Mouse (Mus musculus) neural tube, embryonic 13.5 days (tissue): ENCODE measurements around the gene Gm3336. TPM values are rescaled to one million over a fixed set of nuclear protein-coding genes. Genes with fewer than 3 reads are reported as not detected.
A peak's percentile ranks its signal among the peaks of the same experiment; 100 is the strongest.

ENCODE experiments used
- ATAC-seq: fragments of 200-750 bp; cut with Nextera tagmentation; 2 replicates; pipeline ENCODE4 v1.8.0; 2017; ENCODE audit warnings: low read depth, mild to moderate bottlenecking, moderate TSS enrichment, moderate library complexity
- H3K27ac ChIP-seq: fragments of 300-500 bp; sonication (generic); replicated peaks from 2 replicates; pipeline ENCODE4 v1.5.1; 2015; ENCODE audit warnings: moderate library complexity, mild to moderate bottlenecking, inconsistent platforms
- H3K27me3 ChIP-seq: fragments of 300-500 bp; sonication (generic); 2 replicates; pipeline ENCODE4 v1.6.1; 2015; ENCODE audit warnings: mild to moderate bottlenecking, inconsistent platforms
- H3K36me3 ChIP-seq: fragments of 300-500 bp; sonication (generic); 2 replicates; pipeline ENCODE4 v1.6.1; 2015; ENCODE audit warnings: mild to moderate bottlenecking, inconsistent platforms
- H3K4me1 ChIP-seq: fragments of 300-500 bp; sonication (generic); replicated peaks from 2 replicates; pipeline ENCODE4 v1.6.1; 2015; ENCODE audit warnings: inconsistent platforms
- H3K4me2 ChIP-seq: fragments of 300-500 bp; sonication (generic); 2 replicates; pipeline ENCODE4 v1.6.1; 2015; ENCODE audit warnings: inconsistent platforms, mild to moderate bottlenecking, moderate library complexity
- H3K4me3 ChIP-seq: fragments of 300-500 bp; sonication (generic); 2 replicates; pipeline ENCODE4 v1.5.1; 2015; ENCODE audit warnings: mild to moderate bottlenecking, inconsistent platforms
- H3K9ac ChIP-seq: fragments of 300-500 bp; sonication (generic); 2 replicates; pipeline ENCODE4 v1.6.1; 2015; ENCODE audit warnings: moderate library complexity, mild to moderate bottlenecking, inconsistent platforms
- H3K9me3 ChIP-seq: fragments of 300-500 bp; sonication (generic); 2 replicates; pipeline ENCODE4 v1.6.1; 2016; ENCODE audit warnings: inconsistent platforms
- WGBS: fragments of 180-500 bp; shearing (Covaris S2); methylation state at CpG from one replicate; pipeline ENCODE4 v1.1.7; 2015; 5-methylcytosine and 5-hydroxymethylcytosine counted together
- polyA plus RNA-seq: library from polyadenylated mRNA; unstranded; fragments of >200 nt; fragmentation: Nextera tagmentation; extraction: Ambion mirVana; gene quantifications from 2 replicates; pipeline ENCODE4 v1.2.1, GENCODE M21; 2015

The Gm3336 gene
- polyA plus RNA-seq, 1 experiment from 2014 or later = not detected

- no peak for ATAC-seq
- Histone ChIP-seq H3K9ac (no peak overlapping the region), H3K27me3 (peaks cover 16% of the 10 kb centered on the region; the same call in 1 of the 2 replicates), H3K4me3 (no peak overlapping the region), H3K4me2 (no peak overlapping the region), H3K9me3 (no peaks in the 10 kb centered on the region), H3K36me3 (peaks cover 77% of the 10 kb centered on the region), H3K4me1 (peaks cover 49% of the 10 kb centered on the region), H3K27ac (no peak overlapping the region)
- WGBS = 90% methylated on average over 7 of the region's 7 CpGs
Measured at GRCm38 (mm10) chr8:70771217-70771616, 52.9 kb downstream of the Gm3336 start.

DNA sequence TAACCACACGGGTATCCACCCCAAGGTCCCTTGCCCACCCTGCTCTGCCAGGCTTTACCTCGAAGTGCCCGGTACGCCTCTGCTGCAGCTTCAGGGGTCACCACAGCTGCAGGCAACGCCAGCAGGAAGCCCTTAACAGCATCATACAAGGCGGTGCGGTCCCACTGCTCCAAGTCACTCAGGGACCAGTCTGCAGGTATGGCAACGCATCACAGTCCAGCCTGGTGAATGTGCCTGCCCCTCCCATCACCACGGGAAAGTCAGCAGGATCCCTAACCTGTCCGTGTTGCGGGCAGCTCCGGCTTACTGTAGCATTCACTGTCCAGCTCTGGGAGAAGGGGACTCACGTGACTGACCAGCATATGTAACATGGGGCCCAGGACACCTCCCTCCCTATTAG, 53.7 kb downstream of the Gm3336 start:
- H3K4me1 ChIP-seq = peaks cover 41% of the 10 kb centered on the region
- H3K27ac ChIP-seq = no peak overlapping the region
- no peak overlapping the region for H3K4me2 ChIP-seq
- H3K36me3 ChIP-seq = peaks cover 75% of the 10 kb centered on the region
- 0 out of 2 replicates have a peak overlapping the region, but pooled peaks have one; percentile 31 for H3K9ac ChIP-seq
- no peak overlapping the region for H3K4me3 ChIP-seq
- H3K9me3 ChIP-seq = no peaks in the 10 kb centered on the region
- WGBS = 95% methylated on average over 13 of the region's 13 CpGs
- H3K27me3 ChIP-seq = peaks cover 7% of the 10 kb centered on the region; the same call in 1 of the 2 replicates
- ATAC-seq = no peak

Other genes with a start within 250 kb of the Gm3336 start
- 25.6 and 27.6 TPM in 2 replicates for gene Klhl26, start 241.6 kb upstream of the Gm3336 start, polyA plus RNA-seq
- gene Tmem59l, start 231.2 kb upstream of the Gm3336 start, polyA plus RNA-seq = 78.4 and 89.7 TPM in 2 replicates
- gene Crlf1, start 225.4 kb upstream of the Gm3336 start, polyA plus RNA-seq = 3.6 and 4.6 TPM in 2 replicates
- 143 and 153 TPM in 2 replicates for gene Rex1bd, start 211.8 kb upstream of the Gm3336 start, polyA plus RNA-seq
- gene Uba52, start 207.7 kb upstream of the Gm3336 start, polyA plus RNA-seq = 787 and 800 TPM in 2 replicates
- gene Fkbp8, start 190.8 kb upstream of the Gm3336 start, polyA plus RNA-seq = 347 and 358 TPM in 2 replicates
- gene Kxd1, start 190.6 kb upstream of the Gm3336 start, polyA plus RNA-seq = 46.7 and 46.9 TPM in 2 replicates
- gene Ell, start 179.1 kb upstream of the Gm3336 start, polyA plus RNA-seq = 15.6 and 16.5 TPM in 2 replicates
- gene Isyna1, start 124.2 kb upstream of the Gm3336 start, polyA plus RNA-seq = 113 and 115 TPM in 2 replicates
- gene Ssbp4, start 109.7 kb upstream of the Gm3336 start, polyA plus RNA-seq = 117 and 141 TPM in 2 replicates
- 1.5 and 1.8 TPM in 2 replicates for gene Lrrc25, start 102.4 kb upstream of the Gm3336 start, polyA plus RNA-seq
- not detected in 2 replicates for gene Gdf15, start 86.1 kb upstream of the Gm3336 start, polyA plus RNA-seq
- gene Pgpep1, start 58.2 kb upstream of the Gm3336 start, polyA plus RNA-seq = 102 and 108 TPM in 2 replicates
- 214 and 215 TPM in 2 replicates for gene Lsm4, start 45.3 kb upstream of the Gm3336 start, polyA plus RNA-seq
- 108 and 112 TPM in 2 replicates for gene Jund, start 19.6 kb upstream of the Gm3336 start, polyA plus RNA-seq
- 0.08 and 0.17 TPM in 2 replicates for gene Iqcn, start 15.1 kb upstream of the Gm3336 start, polyA plus RNA-seq
- 0.18 and 0.26 TPM in 2 replicates for gene Pde4c, start 5.2 kb downstream of the Gm3336 start, polyA plus RNA-seq
- 402 and 417 TPM in 2 replicates for gene Rab3a, start 36.1 kb downstream of the Gm3336 start, polyA plus RNA-seq
- gene Mpv17l2, start 42.4 kb downstream of the Gm3336 start, polyA plus RNA-seq = 46.1 and 54.5 TPM in 2 replicates
- 88.9 and 93.7 TPM in 2 replicates for gene Pik3r2, start 58.2 kb downstream of the Gm3336 start, polyA plus RNA-seq
- 15.8 and 17.6 TPM in 2 replicates for gene Mast3, start 86.5 kb downstream of the Gm3336 start, polyA plus RNA-seq
- not detected in 2 replicates for gene Il12rb1, start 89.9 kb downstream of the Gm3336 start, polyA plus RNA-seq
- gene Arrdc2, start 121.2 kb downstream of the Gm3336 start, polyA plus RNA-seq = 7.8 TPM in 2 replicates
- 17.5 and 17.9 TPM in 2 replicates for gene Kcnn1, start 144.7 kb downstream of the Gm3336 start, polyA plus RNA-seq
- gene Ccdc124, start 155.4 kb downstream of the Gm3336 start, polyA plus RNA-seq = 148 and 156 TPM in 2 replicates
- 1.6 TPM in 2 replicates for gene Slc5a5, start 174.2 kb downstream of the Gm3336 start, polyA plus RNA-seq
- 2,220 and 2,572 TPM in 2 replicates for gene Rpl18a, start 178.9 kb downstream of the Gm3336 start, polyA plus RNA-seq
- 55.4 and 60.7 TPM in 2 replicates for gene Map1s, start 187.4 kb downstream of the Gm3336 start, polyA plus RNA-seq